Mouse (Mus musculus) liver, embryonic 14.5 days (tissue): ENCODE measurements around the gene Agtpbp1.

Source experiments
- CTCF ChIP-seq: IDR thresholded peaks from 2 replicates; pipeline ENCODE4 v1.5.1; 2016; ENCODE audit warnings: antibody characterized with exemption, low read depth, control low read depth
- EP300 ChIP-seq: IDR thresholded peaks from 2 replicates; pipeline ENCODE4 v1.6.1; 2016; ENCODE audit warnings: antibody characterized with exemption, low read depth

GRCm38 (mm10) chr13:59621643-59622489 is 36.8 kb upstream of the Agtpbp1 start:
- no peak for TF ChIP-seq CTCF
- no peak for TF ChIP-seq EP300
